Mouse (Mus musculus) ES-E14 (cell line): ENCODE measurements around the gene Pyroxd1. TPM values are rescaled to one million over a fixed set of nuclear protein-coding genes. Genes with fewer than 3 reads are reported as not detected.
A peak's percentile ranks its signal among the peaks of the same experiment; 100 is the strongest.
"Not testable (repeated sequence)": the region's sequence is repeated elsewhere in the genome, so short reads cannot be mapped to it uniquely, and the experiment has no call there.

Experiments
- DNase-seq: peaks from one replicate; pipeline ENCODE4 v3.0.0-alpha.2; 2013; ENCODE audit warnings: low read depth, low spot score
- H3K27ac ChIP-seq: 2 replicates; pipeline ENCODE4 v1.5.1; 2012; ENCODE audit warnings: low read depth, mild to moderate bottlenecking, low read length, moderate library complexity, mixed read lengths; ENCODE audit not compliant: poor library complexity, insufficient read depth, severe bottlenecking
- H3K36me3 ChIP-seq: 2 replicates; pipeline ENCODE4 v1.6.1; 2012; ENCODE audit warnings: mild to moderate bottlenecking, low read length, moderate library complexity, mixed read lengths; ENCODE audit not compliant: control insufficient read depth, poor library complexity, insufficient read depth, severe bottlenecking
- H3K4me1 ChIP-seq, 2 experiments: fragments of 150-350 bp in 1 of 2; sonication (generic) in 1 of 2; 2 replicates each; pipeline ENCODE4 v1.6.1; 2012; ENCODE audit warnings: low read length in 2 of 2, mild to moderate bottlenecking in 1 of 2, mixed read lengths in 1 of 2; ENCODE audit not compliant: control insufficient read depth in 2 of 2, insufficient read depth in 2 of 2, poor library complexity in 1 of 2
- H3K4me3 ChIP-seq, 2 experiments: fragments of 150-350 bp in 1 of 2; sonication (generic) in 1 of 2; 2 replicates each; pipeline ENCODE4 v1.5.1; 2012; ENCODE audit warnings: low read length in 2 of 2, low read depth in 1 of 2, mild to moderate bottlenecking in 1 of 2, mixed read lengths in 1 of 2; ENCODE audit not compliant: insufficient read depth in 1 of 2, poor library complexity in 1 of 2, severe bottlenecking in 1 of 2
- H3K9ac ChIP-seq: 2 replicates; pipeline ENCODE4 v1.6.1; 2012; ENCODE audit warnings: low read depth, mild to moderate bottlenecking, low read length, mixed read lengths; ENCODE audit not compliant: poor library complexity, insufficient read depth, severe bottlenecking
- H3K9me3 ChIP-seq: fragments of 150-350 bp; sonication (generic); 2 replicates; pipeline ENCODE4 v1.6.1; 2012; ENCODE audit warnings: low read depth, mild to moderate bottlenecking, low read length; ENCODE audit not compliant: control insufficient read depth, insufficient read depth
- CHD2 ChIP-seq: IDR thresholded peaks from 2 replicates; pipeline ENCODE4 v1.6.1; 2014; ENCODE audit warnings: mild to moderate bottlenecking, low read depth, low read length, inconsistent platforms
- HCFC1 ChIP-seq: IDR thresholded peaks from 2 replicates; pipeline ENCODE4 v1.6.1; 2012; ENCODE audit warnings: low read length, inconsistent platforms, borderline replicate concordance; ENCODE audit not compliant: insufficient read depth
- MAFK ChIP-seq: IDR thresholded peaks from 2 replicates; pipeline ENCODE4 v1.6.1; 2014; ENCODE audit warnings: mild to moderate bottlenecking, low read depth, low read length, inconsistent platforms; ENCODE audit not compliant: insufficient read depth
- ZC3H11A ChIP-seq: IDR thresholded peaks from 2 replicates; pipeline ENCODE4 v1.6.1; 2012; ENCODE audit warnings: low read depth, mild to moderate bottlenecking, inconsistent platforms, low read length, borderline replicate concordance
- ZNF384 ChIP-seq: IDR thresholded peaks from 2 replicates; pipeline ENCODE4 v1.6.1; 2012; ENCODE audit warnings: low read depth, low read length, inconsistent platforms
- in situ Hi-C, 2 experiments: fragments of 600-800 bp; cut with MboI; formaldehyde crosslinking; loops; one replicate each; pipeline ENCODE4 v1.15.1; 2025; ENCODE audit warnings: low sequenced_read_pairs in 2 of 2, inconsistent platforms in 1 of 2; ENCODE audit not compliant: unreplicated experiment in 2 of 2
- total RNA-seq: library from RNA; depleted of rRNA; stranded (reverse); fragments of 300-350 nt; gene quantifications from 2 replicates; pipeline ENCODE4 v1.2.3, GENCODE M21; 2012

The Pyroxd1 gene
- total RNA-seq, 1 experiment: 10.8 TPM

GRCm38 (mm10) chr6:142339576-142339975, 5.9 kb upstream of the Pyroxd1 start:
- TF ChIP-seq ZNF384 (no peak), MAFK (no peak), CHD2 (no peak), HCFC1 (no peak), ZC3H11A (no peak)
- no peaks in the 10 kb centered on the region for H3K9me3 ChIP-seq
- H3K4me3 ChIP-seq: no peak overlapping the region
- H3K27ac ChIP-seq: no peak overlapping the region
- in situ Hi-C loops: no loop called here
- H3K4me1 ChIP-seq: no peaks in the 10 kb centered on the region
- no peak for DNase-seq
- H3K36me3 ChIP-seq: no peaks in the 10 kb centered on the region
- H3K9ac ChIP-seq: no peak overlapping the region

GRCm38 (mm10) chr6:142343561-142343960, 1.9 kb upstream of the Pyroxd1 start:
- Histone ChIP-seq H3K36me3 (no peaks in the 10 kb centered on the region), H3K9me3 (no peaks in the 10 kb centered on the region), H3K9ac (no peak overlapping the region), H3K27ac (no peak overlapping the region), H3K4me1 (no peaks in the 10 kb centered on the region), H3K4me3 (no peak overlapping the region)
- TF ChIP-seq ZNF384 (no peak), MAFK (no peak), CHD2 (no peak), ZC3H11A (no peak), HCFC1 (no peak)
- peak; percentile 21 for DNase-seq
- in situ Hi-C loops: no loop called here

DNA sequence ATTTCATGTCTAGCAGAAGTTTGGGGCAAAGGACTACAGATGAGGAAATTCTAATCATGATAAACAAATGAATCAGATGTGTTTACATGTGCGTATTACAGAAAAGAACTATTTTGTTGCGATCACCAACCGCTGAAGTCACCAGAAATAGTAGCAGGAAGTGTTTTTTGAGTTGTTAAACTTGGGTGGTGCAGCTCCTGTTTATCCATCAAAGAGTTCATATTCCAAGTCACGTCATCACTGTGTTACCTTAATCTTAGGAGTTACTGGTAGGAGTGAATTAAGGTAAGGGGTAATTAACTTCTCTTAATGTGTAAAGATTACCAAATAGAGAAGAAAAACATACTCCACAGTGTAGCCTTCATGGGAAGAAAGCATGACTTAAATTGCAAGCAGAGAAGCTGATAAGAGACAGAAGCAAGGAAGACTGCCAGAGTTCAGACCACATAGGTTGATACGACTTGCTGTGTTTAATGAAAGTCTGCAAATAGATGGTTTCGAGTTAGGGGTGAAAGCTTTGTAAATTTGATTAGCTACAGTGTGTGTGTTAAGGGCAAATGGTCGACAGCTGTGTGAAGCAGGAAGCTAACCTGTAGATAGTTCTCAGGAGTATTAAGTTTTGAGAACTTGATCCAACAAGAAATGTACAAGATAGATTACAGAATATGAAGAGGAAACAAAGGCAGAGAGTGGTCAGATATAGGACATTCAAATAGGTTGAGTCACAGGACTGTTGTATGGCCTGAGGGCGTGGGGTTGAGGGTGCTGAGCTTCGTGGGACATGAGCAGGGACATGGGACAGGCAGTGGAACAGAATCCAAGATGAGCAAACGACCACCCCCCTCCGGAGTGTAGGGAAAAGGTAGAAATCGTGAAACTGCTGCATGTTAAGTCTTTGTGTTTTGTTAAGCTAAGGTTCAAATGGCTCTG, 992 bp downstream of the Pyroxd1 start:
- Histone ChIP-seq H3K4me3 (peak overlapping the region; percentile 83 to 94), H3K27ac (no peak overlapping the region), H3K36me3 (no peaks in the 10 kb centered on the region), H3K4me1 (no peaks in the 10 kb centered on the region), H3K9me3 (no peaks in the 10 kb centered on the region), H3K9ac (no peak overlapping the region; the same call in 1 of the 2 replicates)
- in situ Hi-C loops: no loop called here
- DNase-seq: no peak
- TF ChIP-seq CHD2 (no peak), HCFC1 (no peak), MAFK (no peak), ZC3H11A (no peak), ZNF384 (no peak)

- in situ Hi-C loops: no loop called here
- H3K9ac ChIP-seq: no peak overlapping the region
These were observed 2.3 kb downstream of the Pyroxd1 start for GRCm38 (mm10) chr6:142347431-142348385.

DNA sequence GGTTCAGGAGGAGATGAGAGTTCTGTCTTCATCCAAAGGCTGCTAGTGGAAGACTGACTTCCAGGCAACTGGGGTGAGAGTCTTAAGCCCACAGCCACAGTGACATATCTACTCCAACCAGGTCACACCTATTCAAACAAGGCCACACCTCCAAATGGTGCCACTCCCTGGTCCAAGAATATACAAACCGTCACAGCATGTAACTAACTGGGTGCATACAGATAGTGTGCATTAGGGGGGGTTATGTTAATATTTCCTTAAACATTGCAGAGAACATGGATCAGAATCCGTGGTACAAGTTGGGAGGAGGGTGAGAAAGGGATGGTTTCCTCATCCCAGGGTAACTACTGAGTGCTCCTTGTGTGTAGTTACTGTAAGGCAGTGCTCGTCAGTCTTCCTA, 6.6 kb downstream of the Pyroxd1 start:
- H3K9me3 ChIP-seq, H3K4me1 ChIP-seq, H3K27ac ChIP-seq, H3K4me3 ChIP-seq, H3K36me3 ChIP-seq, H3K9ac ChIP-seq, DNase-seq: not testable (repeated sequence)
- in situ Hi-C loops: loop anchor here in 1 of 2 experiments (25.0 kb wide), 1 partner anchor 385 kb away; no protein-coding TSS in a partner anchor

More at GRCm38 (mm10) chr6:142347431-142348385, 2.3 kb downstream of the Pyroxd1 start:
- H3K36me3 ChIP-seq: no peaks in the 10 kb centered on the region
- no peak for TF ChIP-seq ZC3H11A
- TF ChIP-seq CHD2: no peak
- no peak for TF ChIP-seq ZNF384
- no peak for TF ChIP-seq HCFC1
- TF ChIP-seq MAFK: no peak
- no peaks in the 10 kb centered on the region for H3K4me1 ChIP-seq
- no peak for DNase-seq
- no peaks in the 10 kb centered on the region for H3K9me3 ChIP-seq
- H3K4me3 ChIP-seq: no peak overlapping the region
- H3K27ac ChIP-seq: no peak overlapping the region
